Mouse (Mus musculus) MEL (cell line): ENCODE measurements around the gene Tmem8b.

Source experiments
- CHD1 ChIP-seq: IDR thresholded peaks from 2 replicates; pipeline ENCODE4 v1.6.1; 2012; ENCODE audit warnings: low read depth, mild to moderate bottlenecking, inconsistent platforms, low read length, improper control_type of control experiment
- CHD2 ChIP-seq: IDR thresholded peaks from 2 replicates; pipeline ENCODE4 v1.6.1; 2011; ENCODE audit warnings: low read length, improper control_type of control experiment
- CTCF ChIP-seq, 3 experiments: IDR thresholded peaks in 2 of 3; conservative IDR thresholded peaks in 1 of 3; 2 replicates each; pipeline ENCODE4 v1.5.1; 2011 to 2012; ENCODE audit warnings: low read length in 3 of 3, low read depth in 2 of 3, mild to moderate bottlenecking in 2 of 3, improper control_type of control experiment in 1 of 3, inconsistent platforms in 1 of 3, mixed read lengths in 1 of 3, moderate library complexity in 1 of 3; ENCODE audit not compliant: control insufficient read depth in 1 of 3, insufficient read depth in 1 of 3, poor library complexity in 1 of 3, severe bottlenecking in 1 of 3
- ELF1 ChIP-seq: IDR thresholded peaks from 2 replicates; pipeline ENCODE4 v1.6.1; 2014; ENCODE audit warnings: low read depth, mild to moderate bottlenecking, inconsistent platforms, low read length, improper control_type of control experiment, moderate library complexity
- EP300 ChIP-seq, 2 experiments: IDR thresholded peaks; 2 replicates each; pipeline ENCODE4 v1.6.1; 2011; ENCODE audit warnings: improper control_type of control experiment in 2 of 2, low read length in 2 of 2, low read depth in 1 of 2, mild to moderate bottlenecking in 1 of 2
- MEF2A ChIP-seq: IDR thresholded peaks from 2 replicates; pipeline ENCODE4 v1.6.1; 2014; ENCODE audit warnings: low read depth, mild to moderate bottlenecking, inconsistent platforms, low read length, improper control_type of control experiment; ENCODE audit not compliant: poor library complexity, insufficient replicate concordance, severe bottlenecking; ENCODE audit errors: extremely low read depth
- POLR2A ChIP-seq, 2 experiments: IDR thresholded peaks; 2 replicates each; pipeline ENCODE4 v1.6.1; 2011 to 2012; ENCODE audit warnings: low read length in 2 of 2, mild to moderate bottlenecking in 2 of 2, control low read depth in 1 of 2, improper control_type of control experiment in 1 of 2, low read depth in 1 of 2, moderate library complexity in 1 of 2; ENCODE audit not compliant: control insufficient read depth in 1 of 2, insufficient read depth in 1 of 2, poor library complexity in 1 of 2

- TF ChIP-seq CTCF (IDR thresholded peaks at IDR 0.05 in 2 of 3, conservative IDR thresholded peaks at IDR 0.05 in 1 of 3; ENCODE audit: control insufficient read depth in 1 of 3, insufficient read depth in 1 of 3, low read depth in 2 of 3, low read length in 3 of 3, poor library complexity in 1 of 3, severe bottlenecking in 1 of 3) (no peak), MEF2A (no peak), POLR2A (IDR thresholded peaks at IDR 0.05; ENCODE audit: control insufficient read depth in 1 of 2, insufficient read depth in 1 of 2, low read depth in 1 of 2, low read length in 2 of 2, poor library complexity in 1 of 2) (no peak), ELF1 (no peak), CHD2 (no peak), CHD1 (no peak), EP300 (IDR thresholded peaks at IDR 0.05; ENCODE audit: low read depth in 1 of 2, low read length in 2 of 2) (no peak)
Observed at GRCm38 (mm10) chr4:43726228-43726993, 57.6 kb downstream of the Tmem8b start.
